Mouse (Mus musculus) liver, postnatal 0 days (tissue): ENCODE results near the gene Phactr3.

Experiments
- CTCF ChIP-seq: sonication (generic); IDR thresholded peaks from 2 replicates; pipeline ENCODE4 v1.5.1; 2016; ENCODE audit warnings: antibody characterized with exemption, low read depth
- EP300 ChIP-seq: IDR thresholded peaks from 2 replicates; pipeline ENCODE4 v1.6.1; 2016; ENCODE audit warnings: antibody characterized with exemption, low read depth, mild to moderate bottlenecking

DNA sequence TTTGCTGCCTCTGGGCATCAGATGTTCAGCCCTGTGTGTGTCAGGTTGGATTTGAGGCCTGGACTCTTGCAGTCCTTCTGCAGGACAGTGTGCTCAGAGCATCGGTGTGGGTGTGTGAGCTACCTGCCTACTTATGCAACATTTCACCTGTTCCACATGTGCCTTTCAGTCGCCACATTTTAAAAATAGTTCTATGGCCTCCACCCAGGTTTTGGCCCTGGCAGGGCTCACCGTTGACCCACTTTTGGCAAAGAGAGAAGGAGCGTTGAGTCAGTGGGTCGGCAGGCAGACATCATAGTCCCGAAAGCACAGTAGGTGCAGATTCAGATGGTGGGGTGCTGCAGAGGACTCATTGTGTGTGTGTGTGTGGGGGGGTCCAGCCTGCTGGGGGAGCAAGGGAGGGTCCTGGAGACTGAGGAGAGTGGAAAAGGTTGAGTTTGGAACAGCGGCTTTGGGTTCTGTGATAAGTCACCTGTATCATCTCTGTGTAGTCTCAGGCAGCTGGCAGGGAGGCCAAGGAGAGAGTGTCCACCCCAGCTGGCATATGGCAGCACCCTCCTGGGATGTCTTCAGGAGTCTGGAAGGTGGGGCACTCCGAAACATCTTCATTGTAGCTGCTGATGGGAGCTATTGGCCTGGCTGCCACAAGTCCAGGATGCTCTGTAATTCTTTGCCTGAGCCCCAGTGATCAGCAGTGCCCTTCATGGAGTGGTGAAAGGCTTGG is 2.0 kb downstream of the Phactr3 start:
- TF ChIP-seq EP300 (no peak), CTCF (no peak)
